Mouse (Mus musculus) urinary bladder, postnatal 14 days (tissue): ENCODE results near the gene Rara.
"Not testable (repeated sequence)": the region's sequence is repeated elsewhere in the genome, so short reads cannot be mapped to it uniquely, and the experiment has no call there.

Experiments
- DNase-seq: peaks from one replicate; pipeline ENCODE4 v3.0.0; 2021; ENCODE audit warnings: low spot score

Rara gene

GRCm38 (mm10) chr11:98922851-98923711, 4.5 kb upstream of the Rara start:
- DNase-seq = peak; percentile 60

DNA sequence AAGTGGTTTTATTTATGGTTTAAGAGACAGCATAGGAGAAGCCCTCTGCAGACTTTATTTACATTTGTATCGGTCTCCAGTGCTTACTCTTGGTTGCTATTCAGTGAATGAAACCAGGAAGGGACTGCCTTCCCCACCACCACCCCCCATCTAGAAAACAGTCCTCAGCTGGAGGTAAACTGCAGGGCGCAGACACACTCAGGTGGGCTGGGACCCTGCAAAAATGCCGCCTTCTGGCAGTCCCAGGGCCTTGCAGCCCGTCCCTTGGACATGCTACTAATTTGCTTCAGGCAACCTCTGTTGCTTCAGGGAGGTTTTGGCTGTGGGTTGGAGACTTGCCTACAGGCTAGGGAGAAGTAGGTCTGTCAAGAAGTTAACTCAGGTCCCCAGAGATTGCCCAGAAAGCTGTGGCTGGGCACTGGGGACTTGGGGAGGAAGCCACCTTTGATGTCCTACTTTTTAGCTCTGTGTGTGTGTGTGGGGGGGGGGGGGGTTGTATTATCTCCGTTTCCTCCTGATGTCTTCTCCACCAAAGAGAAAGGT, 2.9 kb upstream of the Rara start:
- DNase-seq = no peak

GRCm38 (mm10) chr11:98925265-98925721, 2.3 kb upstream of the Rara start:
- peak; percentile 68 for DNase-seq

GRCm38 (mm10) chr11:98925868-98926311, 1.7 kb upstream of the Rara start:
- no peak for DNase-seq

- DNase-seq = no peak
Measured at GRCm38 (mm10) chr11:98926553-98926952, 1.1 kb upstream of the Rara start.

DNA sequence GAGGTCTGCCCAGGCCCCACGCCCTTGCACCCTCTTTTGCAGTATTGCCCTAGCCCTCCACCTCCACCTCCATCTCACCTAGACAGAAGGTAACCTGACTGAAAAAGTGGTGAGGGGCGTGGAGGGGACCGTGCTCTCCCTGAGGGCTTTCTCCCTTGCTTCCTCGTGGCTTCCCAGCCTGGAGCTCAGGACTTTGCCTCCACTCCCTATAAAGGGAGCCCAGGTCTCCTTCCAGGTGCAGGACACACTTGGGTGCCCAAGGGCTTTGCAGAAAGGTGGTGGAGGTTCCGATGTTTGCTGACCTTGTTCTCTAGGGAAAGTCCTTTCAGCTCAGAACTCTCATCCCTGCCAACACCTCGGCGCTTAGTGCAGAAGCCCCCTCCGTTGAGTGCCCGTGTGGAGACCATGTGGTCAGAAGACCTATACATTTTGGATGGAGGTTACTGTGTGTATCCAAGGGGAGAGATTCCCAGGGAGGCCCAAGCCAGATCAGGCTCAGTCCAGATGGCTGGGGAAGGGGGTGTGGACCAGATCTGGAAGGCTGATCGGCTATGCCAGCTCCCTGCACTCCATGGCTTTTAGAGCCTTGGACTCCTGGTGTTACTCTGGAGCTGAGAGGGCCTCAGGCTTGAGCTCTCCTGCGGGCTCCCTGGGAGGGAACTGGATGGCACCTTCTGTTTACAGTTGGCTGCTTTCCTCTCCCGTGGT, 722 bp downstream of the Rara start:
- no peak for DNase-seq

- DNase-seq = no peak
Measured at GRCm38 (mm10) chr11:98929503-98929902, 1.9 kb downstream of the Rara start.

DNA sequence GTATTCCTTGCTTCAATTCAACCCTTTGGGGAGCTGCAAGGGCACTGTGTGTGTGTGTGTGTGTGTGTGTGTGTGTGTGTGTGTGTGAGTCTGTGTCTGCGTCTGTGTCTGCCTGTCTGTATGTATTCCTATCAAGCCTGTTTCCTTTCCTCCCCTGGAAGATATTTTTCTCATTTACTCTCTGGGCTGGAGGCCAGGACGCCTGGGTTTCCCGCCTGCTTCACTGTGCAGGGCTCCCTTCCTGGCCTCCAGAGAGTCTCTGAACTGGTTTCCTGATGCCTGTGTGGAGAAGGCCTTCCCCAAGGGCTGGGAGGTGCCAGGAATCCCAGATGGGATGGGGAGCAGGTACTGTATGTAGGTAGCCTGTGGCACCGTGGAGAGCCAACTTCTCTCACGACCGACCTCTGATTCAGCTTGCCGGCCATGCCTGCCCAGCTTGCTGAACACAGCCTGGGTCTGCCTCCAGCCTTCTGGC, 2.5 kb downstream of the Rara start:
- DNase-seq = no peak

- no peak for DNase-seq
Measured at GRCm38 (mm10) chr11:98930773-98931512, 3.3 kb downstream of the Rara start.

DNA sequence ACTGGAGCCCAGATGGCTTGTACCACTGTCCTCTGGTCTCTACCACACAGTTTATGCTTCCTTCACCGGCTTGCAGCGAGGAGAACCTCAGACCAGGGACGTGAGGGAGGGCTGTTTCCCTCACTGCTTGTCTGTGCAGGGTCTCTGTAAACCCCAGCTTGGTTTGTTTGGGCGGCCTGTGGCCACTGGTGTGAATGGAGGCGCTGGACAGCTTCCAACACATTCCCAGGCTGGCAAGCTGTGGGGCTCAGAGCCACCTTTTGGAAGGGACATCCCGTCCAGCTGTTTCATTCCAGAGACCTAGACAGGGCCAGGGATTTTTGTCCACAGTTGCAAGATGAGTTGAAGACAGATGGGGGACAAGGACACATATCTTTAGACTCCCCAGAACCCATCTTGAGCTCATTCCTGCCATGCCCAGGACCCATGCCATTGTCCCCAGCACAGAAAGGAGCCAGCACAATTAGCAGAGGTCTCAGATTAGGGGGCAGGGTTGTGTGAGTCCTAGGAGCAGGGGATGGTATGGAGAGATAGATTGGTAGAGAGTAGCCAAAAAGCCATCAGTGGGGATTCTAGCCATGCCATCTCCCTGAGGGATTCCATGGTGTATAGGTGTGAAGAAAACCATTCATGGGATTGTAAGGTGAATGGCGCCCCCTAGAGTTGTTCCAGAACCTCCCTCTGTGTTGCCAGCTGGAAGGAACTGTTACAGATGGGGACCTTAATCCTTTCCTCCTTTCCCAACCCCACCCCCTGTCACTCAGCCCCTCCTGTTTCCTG, 4.1 kb downstream of the Rara start:
- DNase-seq = no peak

- DNase-seq = peak; percentile 71
Measured at GRCm38 (mm10) chr11:98932293-98933091, 4.9 kb downstream of the Rara start.

GRCm38 (mm10) chr11:98933151-98933550, 5.5 kb downstream of the Rara start:
- DNase-seq = peak; percentile 92

DNA sequence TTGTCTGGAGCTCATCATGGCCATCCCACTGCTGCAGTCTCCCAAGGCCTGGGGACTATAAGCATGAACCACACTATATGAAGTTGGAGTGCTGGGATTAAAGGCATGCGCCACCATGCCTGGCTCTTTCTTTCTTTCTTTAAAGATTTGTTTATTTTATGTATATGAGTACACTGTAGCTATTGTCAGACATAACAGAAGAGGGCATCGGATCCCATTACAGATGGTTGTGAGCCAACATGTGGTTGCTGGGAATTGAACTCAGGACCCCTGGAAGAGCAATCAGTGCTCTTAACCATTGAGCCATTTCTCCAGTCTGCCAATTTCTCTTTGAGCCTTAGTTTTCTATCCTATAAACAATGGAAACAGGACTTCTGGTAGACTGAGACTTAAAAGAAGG, 6.2 kb downstream of the Rara start:
- not testable (repeated sequence) for DNase-seq

GRCm38 (mm10) chr11:98934367-98934766, 6.7 kb downstream of the Rara start:
- DNase-seq = no peak

DNA sequence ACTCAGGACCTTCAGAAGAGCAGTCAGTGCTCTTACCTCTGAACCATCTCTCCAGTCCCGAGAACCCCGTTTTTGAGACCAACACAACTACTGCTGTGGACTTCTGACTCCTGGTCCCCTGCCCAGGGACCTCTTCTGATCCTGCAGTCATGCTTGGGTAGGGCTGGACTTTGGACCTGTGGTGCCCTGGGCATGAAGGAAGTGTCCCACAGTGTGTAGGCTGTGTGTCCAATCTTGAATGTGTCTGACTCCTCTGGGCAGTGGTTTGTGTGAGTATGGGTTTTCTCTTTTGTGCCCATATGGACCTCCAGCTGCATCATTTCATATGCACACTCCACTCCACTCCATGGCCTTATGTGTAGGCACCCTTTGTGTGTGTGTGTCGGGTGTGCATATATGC, 7.5 kb downstream of the Rara start:
- DNase-seq = no peak

DNA sequence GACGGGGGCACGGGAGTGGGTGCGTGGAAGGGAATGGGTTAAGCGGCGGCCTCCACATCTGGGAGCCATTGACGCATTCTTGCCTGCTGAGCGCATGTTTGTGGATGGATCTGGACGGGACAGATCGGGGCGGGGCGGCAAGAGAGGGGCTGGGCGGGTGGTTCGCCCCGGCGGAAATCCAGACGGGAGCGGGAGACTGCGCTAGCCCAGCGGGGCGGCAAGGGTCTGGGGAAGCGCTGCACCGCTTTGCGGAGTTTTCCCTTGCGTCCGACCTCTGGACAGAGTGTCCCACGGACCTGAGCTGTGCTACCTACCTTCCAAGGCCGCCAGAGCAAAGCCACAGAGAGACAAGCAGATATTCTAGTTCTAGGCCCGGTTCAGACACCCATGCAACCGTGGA, 8.6 kb downstream of the Rara start:
- DNase-seq = peak; percentile 79

DNA sequence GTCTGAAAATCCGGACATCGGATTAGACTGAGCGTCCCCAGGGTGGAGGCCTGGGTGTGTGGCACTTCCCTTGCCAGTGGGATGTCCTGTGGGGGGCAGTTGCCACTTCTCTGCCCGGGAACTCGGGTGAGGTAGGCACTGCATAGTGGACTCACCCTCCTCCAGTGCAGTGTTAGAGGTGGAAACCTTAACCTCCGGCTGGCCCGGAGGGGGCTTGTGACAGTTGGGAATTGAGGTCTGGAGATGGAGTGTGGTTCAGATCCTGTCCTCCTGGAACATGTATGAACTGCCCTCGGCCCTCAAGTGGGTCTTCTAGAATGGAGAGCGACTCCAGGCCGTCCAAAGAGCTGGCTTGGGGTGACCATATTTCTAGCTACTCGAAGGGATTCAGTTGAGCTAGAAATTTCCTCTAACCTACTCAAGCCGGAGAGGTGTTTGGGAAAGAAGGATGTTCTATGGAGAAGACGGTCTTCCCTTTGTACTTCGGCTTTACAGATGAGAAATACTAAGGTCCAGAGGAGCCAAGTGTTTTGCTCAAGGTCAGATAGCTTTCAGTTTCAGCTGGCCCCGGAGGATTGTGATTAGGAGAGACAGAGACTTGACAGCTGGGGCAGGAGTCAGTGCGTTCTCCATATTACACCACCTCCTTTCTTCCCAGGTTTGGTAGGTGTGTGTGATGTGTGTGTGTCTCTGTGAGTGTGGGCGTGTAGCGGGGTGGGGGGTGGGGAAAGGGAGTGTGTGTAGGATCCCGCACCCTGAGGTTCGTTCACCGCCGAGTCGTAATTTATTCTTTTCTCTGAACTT, 9.2 kb downstream of the Rara start:
- DNase-seq = no peak

DNA sequence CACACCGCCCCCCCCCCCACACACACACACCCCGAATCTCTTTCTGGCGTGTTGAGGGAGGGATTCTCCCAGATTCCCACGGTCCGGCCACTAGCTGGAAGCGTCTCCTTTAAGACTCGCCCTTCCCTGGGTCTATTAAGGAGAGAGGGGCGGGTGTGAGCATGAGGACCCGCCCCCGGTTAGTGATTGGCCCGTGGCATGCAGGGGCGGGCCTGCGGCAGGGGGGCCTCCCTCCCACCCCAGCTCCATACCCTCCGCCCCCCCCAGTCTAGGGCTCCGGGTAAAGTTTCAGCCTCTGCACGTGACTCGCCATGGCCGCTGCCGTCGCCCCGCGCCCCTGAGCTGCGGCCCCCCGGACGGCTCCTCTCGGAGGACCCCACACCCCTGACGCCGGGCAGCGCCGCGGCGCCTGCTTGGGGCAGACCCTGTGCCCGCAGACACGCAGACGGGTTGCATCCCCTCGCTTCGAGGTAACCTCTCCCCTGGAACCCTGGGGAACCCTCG, 9.8 kb downstream of the Rara start:
- peak; percentile 90 for DNase-seq
